Comparison of ENCODE assay signal across 17 mouse cellular contexts in genomic region chr5:113875625-113876024, GRCm38 (mm10). TPM values are rescaled to one million over a fixed set of nuclear protein-coding genes. Genes with fewer than 3 reads are reported as not detected.
A peak's percentile ranks its signal among the peaks of the same experiment; 100 is the strongest.
DNase-seq lines count a peak whose midpoint lies in the region; ATAC-seq and TF ChIP-seq lines count a peak whose summit lies in the region.
"Had no signal": no experiment of that assay in that cellular context is flagged by ENCODE, and none has a peak within 500 bp of the region (broad histone marks: within the 10 kb centered on the region; RNA-seq: fewer than 3 reads in every experiment).

No protein-coding gene starts in this region.

- H3K4me2 ChIP-seq in forebrain, postnatal 0 days (ENCODE audit: low read depth): no peak overlapping the region
- H3K4me2 ChIP-seq in intestine, embryonic 15.5 days (replicated peaks): no peak overlapping the region
- H3K4me2 ChIP-seq: embryonic facial prominence, embryonic 12.5 days had no signal

- H3K27me3 ChIP-seq in forebrain, embryonic 10.5 days (ENCODE audit: poor library complexity, severe bottlenecking): no peaks in the 10 kb centered on the region
- H3K27me3 ChIP-seq in forebrain, postnatal 0 days (ENCODE audit: insufficient read depth, low read length): no peaks in the 10 kb centered on the region
- no peaks in the 10 kb centered on the region for H3K27me3 ChIP-seq in megakaryocyte, embryonic 14.5 days (replicated peaks)
- H3K27me3 ChIP-seq in intestine, embryonic 15.5 days (replicated peaks): no peaks in the 10 kb centered on the region
- no peaks in the 10 kb centered on the region for H3K27me3 ChIP-seq in small intestine, adult 2 months (ENCODE audit: control insufficient read depth, insufficient read depth, low read length)
- H3K27me3 ChIP-seq: embryonic facial prominence, embryonic 12.5 days had no signal

- no peak for TF ChIP-seq POLR2A in small intestine, adult 2 months (IDR thresholded peaks at IDR 0.05; ENCODE audit: low read depth, low read length)

- no peak for TF ChIP-seq CTCF in forebrain, postnatal 0 days (IDR thresholded peaks at IDR 0.05; ENCODE audit: low read depth)
- no peak for TF ChIP-seq CTCF in small intestine, adult 2 months (IDR thresholded peaks at IDR 0.05; ENCODE audit: extremely low read depth, insufficient read length, insufficient replicate concordance, low read depth, low read length)

- H3K36me3 ChIP-seq in forebrain, embryonic 10.5 days (replicated peaks): peaks cover 61% of the 10 kb centered on the region
- peaks cover 29% of the 10 kb centered on the region for H3K36me3 ChIP-seq in forebrain, postnatal 0 days (ENCODE audit: insufficient read depth)
- H3K36me3 ChIP-seq in megakaryocyte, embryonic 14.5 days (replicated peaks; ENCODE audit: low read length): peaks cover 80% of the 10 kb centered on the region
- H3K36me3 ChIP-seq in intestine, embryonic 15.5 days: peaks cover 15% of the 10 kb centered on the region; the same call in 1 of the 2 replicates
- peaks cover 16% of the 10 kb centered on the region for H3K36me3 ChIP-seq in small intestine, adult 2 months (ENCODE audit: control insufficient read depth, insufficient read depth, low read length)

- no peaks in the 10 kb centered on the region for H3K9me3 ChIP-seq in forebrain, embryonic 10.5 days
- H3K9me3 ChIP-seq in forebrain, postnatal 0 days (ENCODE audit: low read length): no peaks in the 10 kb centered on the region
- H3K9me3 ChIP-seq in megakaryocyte, embryonic 14.5 days: peaks cover 10% of the 10 kb centered on the region
- H3K9me3 ChIP-seq in intestine, embryonic 15.5 days: no peaks in the 10 kb centered on the region
- H3K9me3 ChIP-seq: embryonic facial prominence, embryonic 12.5 days had no signal

- peak overlapping the region; percentile 93; the same call in 1 of the 2 replicates for H3K27ac ChIP-seq in forebrain, embryonic 10.5 days
- H3K27ac ChIP-seq in forebrain, postnatal 0 days (ENCODE audit: low read depth, low read length): no peak overlapping the region
- H3K27ac ChIP-seq in intestine, embryonic 15.5 days: peak overlapping the region; percentile 36; the same call in 1 of the 2 replicates
- H3K27ac ChIP-seq in small intestine, adult 2 months (ENCODE audit: insufficient read depth, low read depth, low read length): peak overlapping the region; percentile 88
- H3K27ac ChIP-seq: embryonic facial prominence, embryonic 12.5 days; liver, embryonic 14.5 days had no signal

- ATAC-seq in forebrain, postnatal 0 days: no peak
- no peak for ATAC-seq in megakaryocyte, adult 5-6 weeks (ENCODE audit: poor library complexity, severe bottlenecking)
- no peak for ATAC-seq in intestine, embryonic 15.5 days
- ATAC-seq in megakaryocyte-erythroid progenitor cell, adult 5-6 weeks (replicated peaks; ENCODE audit: low FRiP score, low TSS enrichment, poor library complexity, severe bottlenecking): no peak
- ATAC-seq: hindbrain, embryonic 16.5 days had no signal

- DNase-seq in forebrain, embryonic 10.5 days (ENCODE audit: extremely low spot score, low spot score): no peak
- no peak for DNase-seq in forebrain, postnatal 0 days
- no peak for DNase-seq in spleen, adult 12 weeks (ENCODE audit: low spot score)
- DNase-seq: cerebellum, adult 8-10 months; gastrocnemius, postnatal 14 days; kidney, postnatal 14 days; left cerebral cortex, postnatal 4 days; lung, postnatal 14 days; right cerebral cortex, postnatal 25 days had no signal

- H3K4me1 ChIP-seq in forebrain, embryonic 10.5 days: peaks cover 57% of the 10 kb centered on the region
- peaks cover 41% of the 10 kb centered on the region for H3K4me1 ChIP-seq in forebrain, postnatal 0 days (ENCODE audit: insufficient read depth)
- peaks cover 99% of the 10 kb centered on the region for H3K4me1 ChIP-seq in megakaryocyte, embryonic 14.5 days
- H3K4me1 ChIP-seq in intestine, embryonic 15.5 days (replicated peaks): peaks cover 61% of the 10 kb centered on the region
- H3K4me1 ChIP-seq in small intestine, adult 2 months (ENCODE audit: control insufficient read depth, insufficient read depth, insufficient read length, low read length): peaks cover 66% of the 10 kb centered on the region

- H3K4me3 ChIP-seq in forebrain, embryonic 10.5 days: no peak overlapping the region
- H3K4me3 ChIP-seq in forebrain, postnatal 0 days (ENCODE audit: low read depth, low read length): no peak overlapping the region
- H3K4me3 ChIP-seq in megakaryocyte, embryonic 14.5 days (replicated peaks): peak overlapping the region; percentile 75
- no peak overlapping the region for H3K4me3 ChIP-seq in intestine, embryonic 15.5 days (replicated peaks)
- no peak overlapping the region for H3K4me3 ChIP-seq in small intestine, adult 2 months (ENCODE audit: low read depth, low read length)
- H3K4me3 ChIP-seq: embryonic facial prominence, embryonic 12.5 days had no signal

- H3K9ac ChIP-seq in forebrain, postnatal 0 days: no peak overlapping the region
- H3K9ac ChIP-seq in intestine, embryonic 15.5 days: no peak overlapping the region
- H3K9ac ChIP-seq: embryonic facial prominence, embryonic 12.5 days; liver, embryonic 14.5 days had no signal

- WGBS in forebrain, embryonic 10.5 days: 94% methylated on average over 4 of the region's 4 CpGs
- WGBS in forebrain, postnatal 0 days: 93% methylated on average over 4 of the region's 4 CpGs
- 72% methylated on average over 4 of the region's 4 CpGs for WGBS in intestine, embryonic 15.5 days
- WGBS in small intestine, adult 2 months: 53% methylated on average over 4 of the region's 4 CpGs

RNA-seq across cellular contexts. Expression of gene Coro1c, which starts 32.9 kb away (rescaled TPM):
- 209 and 210 TPM in 2 replicates for polyA plus RNA-seq in forebrain, embryonic 10.5 days (2016; fragmentation: Nextera tagmentation; extraction: Ambion mirVana)
- 159 and 178 TPM in 2 replicates for total RNA-seq in forebrain, postnatal 0 days (2014; rRNA removed)
- polyA plus RNA-seq in forebrain, postnatal 0 days (2015; fragmentation: Nextera tagmentation; extraction: Ambion mirVana): 148 and 167 TPM in 2 replicates
- polyA plus RNA-seq in megakaryocyte, embryonic 14.5 days (2012; ENCODE audit: insufficient read depth, low replicate concordance): 132 and 208 TPM in 2 replicates
- 93.2 and 103 TPM in 2 replicates for total RNA-seq in megakaryocyte, adult 5-6 weeks (2015)
- 141 and 145 TPM in 2 replicates for total RNA-seq in megakaryocyte, adult 5-6 weeks (2017)
- 167 and 173 TPM in 2 replicates for polyA plus RNA-seq in intestine, embryonic 15.5 days (2015; fragmentation: Nextera tagmentation; extraction: Ambion mirVana)
- polyA plus RNA-seq in small intestine, adult 2 months (2012; rRNA removed): 68.3 and 144 TPM in 2 replicates
- total RNA-seq in megakaryocyte-erythroid progenitor cell, adult 5-6 weeks (2014; fragmentation: Nextera tagmentation): 56.5 and 80.4 TPM in 2 replicates
- total RNA-seq in megakaryocyte-erythroid progenitor cell, adult 5-6 weeks (2017): 75.7 and 78.0 TPM in 2 replicates

RNA-seq across cellular contexts. Expression of gene Selplg, which starts 43.2 kb away (rescaled TPM):
- 0.74 and 0.82 TPM in 2 replicates for polyA plus RNA-seq in forebrain, embryonic 10.5 days (2016; fragmentation: Nextera tagmentation; extraction: Ambion mirVana)
- 1.1 and 1.3 TPM in 2 replicates for total RNA-seq in forebrain, postnatal 0 days (2014; rRNA removed)
- polyA plus RNA-seq in forebrain, postnatal 0 days (2015; fragmentation: Nextera tagmentation; extraction: Ambion mirVana): 1.8 and 2.4 TPM in 2 replicates
- 39.4 and 167 TPM in 2 replicates for polyA plus RNA-seq in megakaryocyte, embryonic 14.5 days (2012; ENCODE audit: insufficient read depth, low replicate concordance)
- 718 and 733 TPM in 2 replicates for total RNA-seq in megakaryocyte, adult 5-6 weeks (2015)
- 291 and 312 TPM in 2 replicates for total RNA-seq in megakaryocyte, adult 5-6 weeks (2017)
- polyA plus RNA-seq in intestine, embryonic 15.5 days (2015; fragmentation: Nextera tagmentation; extraction: Ambion mirVana): 3.4 and 4.4 TPM in 2 replicates
- polyA plus RNA-seq in small intestine, adult 2 months (2012; rRNA removed): 31.5 and 52.3 TPM in 2 replicates
- total RNA-seq in megakaryocyte-erythroid progenitor cell, adult 5-6 weeks (2014; fragmentation: Nextera tagmentation): 66.0 and 87.7 TPM in 2 replicates
- 27.4 and 30.2 TPM in 2 replicates for total RNA-seq in megakaryocyte-erythroid progenitor cell, adult 5-6 weeks (2017)
